Mouse (Mus musculus) B cell, adult 2 months (primary cell): ENCODE results near the gene Fnbp4.
"Not testable (repeated sequence)": the region's sequence is repeated elsewhere in the genome, so short reads cannot be mapped to it uniquely, and the experiment has no call there.

ENCODE experiments used
- DNase-seq, 2 experiments: peaks; one replicate each; pipeline ENCODE4 v3.0.0; 2022

Gene Fnbp4

GRCm38 (mm10) chr2:90782901-90783486 is 37.8 kb downstream of the Fnbp4 start:
- DNase-seq: peak in 1 of 2 experiments; percentile 6

GRCm38 (mm10) chr2:90788126-90788525 is 43.0 kb downstream of the Fnbp4 start:
- DNase-seq: no peak

GRCm38 (mm10) chr2:90808241-90809126 is 63.3 kb downstream of the Fnbp4 start:
- no peak for DNase-seq

DNA sequence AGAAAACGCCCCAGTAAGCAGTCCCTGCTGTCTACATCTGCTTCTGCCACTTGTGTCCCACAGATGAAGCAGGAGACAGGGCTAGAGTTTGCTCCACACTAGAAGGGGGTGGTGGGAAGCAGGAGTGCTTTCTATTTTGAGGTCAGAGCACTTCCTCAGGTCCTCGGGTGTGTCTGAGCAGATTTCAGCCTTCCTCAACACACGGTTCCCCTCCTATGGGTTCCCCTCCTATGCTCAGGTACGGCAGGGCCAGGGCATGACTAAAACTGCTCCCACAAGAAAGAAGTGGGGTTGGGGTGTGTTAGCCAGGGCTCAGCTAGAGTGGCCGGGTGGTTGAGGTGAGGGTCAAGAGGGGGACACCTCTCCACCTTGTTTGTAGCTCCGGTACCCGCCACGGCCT is 65.6 kb downstream of the Fnbp4 start:
- no peak for DNase-seq

DNA sequence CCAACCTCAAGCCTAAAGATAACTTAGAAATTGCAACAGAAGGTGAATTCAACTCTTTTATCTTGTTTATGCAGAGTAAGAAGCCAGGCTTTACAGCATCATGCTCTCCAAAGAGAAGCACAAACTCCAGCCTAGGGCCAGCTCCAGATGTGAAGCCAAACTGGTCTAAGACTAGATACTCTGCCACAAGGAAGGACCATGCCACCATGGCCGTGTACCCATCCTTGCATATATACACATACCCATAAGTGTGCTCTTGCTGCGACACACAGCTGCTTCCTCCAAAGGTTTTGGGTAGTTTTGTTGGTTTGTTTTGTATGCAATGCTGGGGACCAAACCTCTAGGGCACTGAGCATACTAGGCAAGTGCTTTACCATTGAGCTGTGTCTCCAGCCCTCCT is 70.1 kb downstream of the Fnbp4 start:
- no peak for DNase-seq

- no peak for DNase-seq
These were observed 71.0 kb downstream of the Fnbp4 start for GRCm38 (mm10) chr2:90816144-90816543.

GRCm38 (mm10) chr2:90818710-90819109 is 73.5 kb downstream of the Fnbp4 start:
- no peak for DNase-seq

- DNase-seq: no peak
These were observed 75.7 kb downstream of the Fnbp4 start for GRCm38 (mm10) chr2:90820894-90821293.

DNA sequence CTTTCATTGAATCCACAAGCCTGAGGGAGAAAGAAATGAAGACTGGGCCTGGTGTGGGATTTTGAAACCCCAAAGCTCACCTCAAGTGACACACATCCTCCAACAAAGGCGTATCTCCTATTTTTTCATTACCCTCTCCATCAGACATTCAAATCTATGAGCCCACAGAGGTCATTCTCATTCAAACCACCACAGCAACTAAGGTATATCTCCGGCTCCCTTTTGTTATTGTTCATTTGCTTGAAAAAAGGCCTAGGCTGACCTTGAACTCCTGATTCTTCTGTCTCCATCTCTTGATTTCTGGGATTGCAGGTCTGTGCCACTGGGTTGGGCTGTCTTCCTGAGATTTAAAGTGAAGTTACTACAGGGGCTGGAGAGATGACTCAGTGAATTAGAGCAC is 77.8 kb downstream of the Fnbp4 start:
- DNase-seq: no peak

- no peak for DNase-seq
These were observed 78.6 kb downstream of the Fnbp4 start for GRCm38 (mm10) chr2:90823781-90824180.

DNA sequence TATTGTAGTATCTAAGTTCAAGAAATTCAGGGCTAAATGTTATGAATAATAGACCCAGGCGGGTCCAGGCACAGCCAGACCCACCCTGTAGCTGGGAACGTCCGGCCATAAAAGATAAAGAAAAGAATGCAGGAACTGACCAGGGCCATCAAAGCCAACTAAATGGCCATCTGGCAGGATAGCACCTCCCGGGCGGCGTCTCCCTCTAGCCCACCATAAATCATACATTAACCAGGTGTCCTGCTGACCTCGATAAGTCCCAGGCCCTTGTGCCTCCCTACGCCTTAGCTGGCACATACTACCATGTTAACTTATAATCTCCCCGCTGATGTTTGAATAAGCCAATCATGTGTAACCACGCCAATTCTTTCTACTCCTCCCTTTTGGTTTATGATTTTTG is 79.4 kb downstream of the Fnbp4 start:
- DNase-seq: not testable (repeated sequence)

DNA sequence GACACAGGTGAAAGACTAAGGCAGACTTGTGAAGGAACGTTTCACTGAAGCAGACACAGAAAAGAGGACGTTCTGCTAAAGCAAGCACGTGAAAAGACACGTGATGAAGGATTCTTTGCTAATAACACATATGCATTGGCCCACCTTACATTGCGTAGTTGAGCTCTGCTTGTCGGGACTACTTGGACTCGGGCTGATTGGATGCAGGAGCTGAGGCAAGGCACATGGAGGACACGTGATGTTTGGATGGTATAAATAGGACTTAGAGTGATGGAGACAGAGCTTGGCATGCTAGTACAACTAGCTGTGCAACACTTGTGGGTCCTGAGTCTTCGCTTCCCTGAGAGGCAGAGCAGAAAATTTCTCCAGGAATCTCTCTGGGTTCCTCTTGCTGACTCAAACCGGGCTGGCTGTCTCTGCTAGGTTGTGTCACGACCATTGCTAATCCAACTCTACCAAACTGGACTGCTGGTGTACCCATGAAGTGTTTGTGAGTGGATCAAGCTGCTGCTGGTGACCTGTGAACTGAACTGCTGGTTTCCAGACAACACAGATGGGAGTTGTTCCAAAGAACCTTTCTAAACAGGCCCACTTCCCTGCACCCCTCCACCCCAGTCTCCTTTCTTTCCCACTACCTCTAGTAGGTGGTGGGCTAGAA is 80.5 kb downstream of the Fnbp4 start:
- no peak for DNase-seq

GRCm38 (mm10) chr2:90828739-90829138 is 83.6 kb downstream of the Fnbp4 start:
- DNase-seq: no peak
